Mouse (Mus musculus) left cerebral cortex, adult 9 months (tissue): ENCODE measurements around the gene Tnfrsf8.

Experiments
- DNase-seq, 2 experiments: peaks; one replicate each; pipeline ENCODE4 v3.0.0; 2022; ENCODE audit warnings: low spot score in 2 of 2

The Tnfrsf8 gene

DNA sequence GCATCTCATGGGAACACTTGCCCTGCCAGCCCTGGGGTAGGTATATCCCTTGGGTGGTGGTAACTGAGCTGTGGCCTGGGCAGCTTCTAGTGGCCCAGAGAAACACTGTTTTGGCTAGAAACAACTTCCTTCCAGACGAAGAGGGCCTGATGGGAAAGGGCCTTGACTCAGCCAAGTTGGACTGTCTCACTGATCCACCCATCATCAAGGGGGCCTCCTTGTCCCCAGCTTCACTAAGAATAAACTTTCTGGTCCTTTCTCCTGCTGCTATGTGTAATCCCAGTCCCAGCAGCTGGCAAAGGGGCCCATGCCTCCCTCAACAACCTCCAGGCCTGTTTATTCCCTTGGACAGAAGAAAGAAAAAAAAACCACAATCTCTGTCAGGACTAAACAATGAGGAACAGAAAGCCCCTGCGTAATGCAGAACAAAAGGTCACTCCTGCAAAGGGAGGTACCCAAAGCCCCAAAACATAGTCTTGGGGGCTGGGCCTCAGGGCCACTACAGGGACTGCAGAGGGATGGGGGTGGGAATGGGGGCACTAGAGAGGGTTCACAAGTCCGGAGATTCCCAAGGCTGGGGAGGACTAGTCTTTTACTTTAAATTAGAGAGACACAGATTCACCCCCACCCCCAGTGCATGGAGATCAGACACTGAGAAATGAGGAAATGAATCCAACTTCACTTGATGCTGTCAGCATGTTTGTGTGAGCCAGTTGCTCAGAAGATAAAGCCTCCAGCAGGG, 81.3 kb downstream of the Tnfrsf8 start:
- DNase-seq, result no peak

DNA sequence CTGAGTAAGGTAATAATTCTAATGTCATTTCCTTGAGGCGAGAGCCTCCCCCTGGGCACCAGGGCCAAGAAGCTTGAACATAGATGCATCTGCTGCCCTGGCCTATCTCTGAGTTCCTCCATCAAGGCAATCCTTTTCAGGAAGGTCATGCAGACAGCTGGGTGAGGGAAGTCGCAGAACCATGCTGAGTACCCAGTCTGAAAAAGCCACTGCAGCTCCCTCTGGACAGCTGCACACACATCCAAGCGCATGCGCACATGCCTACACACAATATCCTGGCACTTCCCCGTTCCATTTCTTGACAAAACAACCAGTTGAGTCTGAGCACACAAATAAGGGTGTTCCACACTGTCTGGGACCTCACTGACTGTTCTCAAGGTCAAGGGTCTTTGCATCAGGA, 83.2 kb downstream of the Tnfrsf8 start:
- DNase-seq, result no peak

- DNase-seq, result no peak
Observed at GRCm38 (mm10) chr4:145230647-145231046, 84.3 kb downstream of the Tnfrsf8 start.

DNA sequence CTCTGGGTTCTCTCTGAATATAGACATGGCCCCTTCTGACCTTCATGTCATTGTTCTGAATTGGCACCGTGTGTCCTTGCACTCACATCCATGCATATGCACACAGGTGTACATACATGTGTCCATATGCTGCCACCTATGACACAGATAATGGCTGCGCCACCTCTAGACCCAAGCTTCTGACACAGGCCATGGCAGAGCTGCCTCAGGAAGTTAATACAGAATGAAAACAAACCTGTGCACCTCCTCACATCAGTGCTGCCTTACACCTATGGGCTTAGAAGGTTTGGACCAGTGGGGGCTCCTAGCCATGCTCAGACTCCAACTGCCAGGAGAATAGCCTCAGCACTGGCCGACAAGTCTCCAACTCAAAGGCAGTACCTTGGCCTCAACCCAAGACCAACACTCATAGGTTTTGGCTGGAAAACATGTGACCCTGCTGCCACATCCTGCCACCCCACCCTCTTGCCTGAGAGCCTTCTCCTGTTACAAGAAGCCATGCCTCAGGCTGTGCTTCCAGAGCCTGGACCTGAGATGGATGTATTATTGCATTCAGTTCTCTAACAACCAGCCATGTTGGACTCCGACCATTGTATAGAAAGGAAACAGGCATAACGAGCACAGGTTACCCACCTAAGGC, 85.3 kb downstream of the Tnfrsf8 start:
- no peak for DNase-seq

DNA sequence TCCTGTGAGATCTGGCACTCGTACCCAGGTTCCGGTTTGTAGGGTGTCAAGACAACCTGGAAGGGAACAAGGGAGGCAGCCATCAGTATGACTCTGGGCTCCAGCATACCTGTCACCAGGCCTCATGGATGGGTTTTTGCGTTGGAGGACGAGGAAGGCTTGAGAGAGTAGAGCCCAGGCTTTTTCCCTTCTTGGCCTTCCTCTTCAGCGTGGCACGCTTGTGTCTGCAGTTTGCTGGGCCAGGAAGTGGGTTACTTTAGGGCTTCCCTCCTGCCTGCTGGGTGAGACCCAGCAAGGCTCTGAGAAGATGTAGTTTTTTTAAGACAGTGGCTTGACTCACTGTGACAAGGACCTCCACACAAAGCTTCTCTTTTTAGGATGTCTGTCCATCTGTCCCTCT, 85.9 kb downstream of the Tnfrsf8 start:
- no peak for DNase-seq

- no peak for DNase-seq
Observed at GRCm38 (mm10) chr4:145224613-145225012, 90.4 kb downstream of the Tnfrsf8 start.

- no peak for DNase-seq
Observed at GRCm38 (mm10) chr4:145222064-145222463, 92.9 kb downstream of the Tnfrsf8 start.

GRCm38 (mm10) chr4:145221379-145221778, 93.6 kb downstream of the Tnfrsf8 start:
- no peak for DNase-seq

DNA sequence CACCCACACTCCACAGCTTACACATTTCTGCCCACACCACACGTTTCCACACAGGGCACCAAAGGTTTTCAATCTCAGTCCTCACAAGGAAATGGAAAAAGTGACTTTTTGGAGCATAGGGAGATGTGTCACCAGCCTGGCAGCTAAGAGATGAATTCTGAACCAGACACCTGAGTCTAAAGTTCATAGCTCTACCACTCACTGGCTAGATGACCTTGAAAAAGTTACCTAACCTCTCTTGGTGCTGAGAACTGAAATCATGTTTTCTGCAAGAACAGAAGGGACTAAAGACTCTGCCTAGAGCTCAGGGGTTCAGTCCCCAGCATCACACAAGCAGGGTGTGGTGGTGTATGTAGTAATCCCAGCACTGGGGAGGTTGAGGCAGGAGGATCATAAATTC, 95.0 kb downstream of the Tnfrsf8 start:
- no peak for DNase-seq

DNA sequence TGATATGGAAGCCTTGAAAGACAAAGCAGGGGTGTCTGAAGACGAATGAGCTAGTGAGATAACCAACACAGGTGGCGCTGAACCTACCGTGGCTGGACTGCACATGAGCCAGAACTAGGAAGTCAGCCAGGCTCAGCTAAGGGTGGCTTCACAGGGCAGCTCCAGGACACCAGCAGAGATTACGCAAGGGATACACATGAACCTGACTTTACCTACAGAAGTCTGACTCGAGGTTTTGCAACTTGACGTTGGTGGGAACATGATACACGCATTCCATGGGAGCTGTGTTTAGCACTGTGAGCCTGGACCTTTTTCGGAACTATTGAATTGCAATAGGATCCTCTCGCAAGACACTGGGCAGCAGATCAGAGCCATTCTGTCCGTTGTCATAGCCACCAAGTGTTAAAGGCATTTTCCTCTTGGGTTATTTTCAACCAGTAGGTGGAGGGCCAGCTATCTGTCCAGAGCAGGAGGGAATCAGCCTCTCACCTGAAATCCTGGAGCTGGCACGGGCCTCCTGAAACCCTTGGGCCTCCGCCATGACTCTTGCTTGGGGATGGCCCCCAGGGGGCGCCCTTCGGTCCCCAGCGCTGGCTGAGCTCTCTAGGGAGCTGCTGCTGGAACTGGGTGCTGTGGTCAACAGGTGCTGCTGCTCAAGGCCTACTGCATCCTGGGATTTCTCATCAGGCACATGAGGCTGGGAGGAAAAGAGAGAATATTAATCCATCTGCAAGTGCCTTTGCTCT, 95.6 kb downstream of the Tnfrsf8 start:
- DNase-seq, result no peak

- no peak for DNase-seq
Observed at GRCm38 (mm10) chr4:145217837-145218236, 97.1 kb downstream of the Tnfrsf8 start.
